15 mouse cellular contexts compared by ENCODE assay signal in genomic region chr17:56551841-56552581, GRCm38 (mm10). TPM values are rescaled to one million over a fixed set of nuclear protein-coding genes. Genes with fewer than 3 reads are reported as not detected.
DNase-seq lines count a peak whose midpoint lies in the region; ATAC-seq and TF ChIP-seq lines count a peak whose summit lies in the region.
"Had no signal": no experiment of that assay in that cellular context is flagged by ENCODE, and none has a peak within 500 bp of the region (broad histone marks: within the 10 kb centered on the region; RNA-seq: fewer than 3 reads in every experiment).

No protein-coding gene starts in this region.

- H3K4me3 ChIP-seq in layer of hippocampus, adult 2 months = no peak overlapping the region
- no peak overlapping the region for H3K4me3 ChIP-seq in forebrain, embryonic 14.5 days (ENCODE audit: low read depth, low read length)
- no peak overlapping the region for H3K4me3 ChIP-seq in midbrain, embryonic 13.5 days (replicated peaks)
- no peak overlapping the region for H3K4me3 ChIP-seq in kidney, embryonic 15.5 days (replicated peaks)
- H3K4me3 ChIP-seq: heart, embryonic 10.5 days; myocyte had no signal

- peak; percentile 8 to 65 for DNase-seq in layer of hippocampus, adult 2 months (ENCODE audit: low spot score in 2 of 2)
- DNase-seq in layer of hippocampus, adult 9-10 months (ENCODE audit: low spot score) = no peak
- peak; percentile 55 for DNase-seq in adipocyte (ENCODE audit: low spot score)
- DNase-seq in forebrain, embryonic 14.5 days (ENCODE audit: low spot score) = peak; percentile 95
- no peak for DNase-seq in embryo, embryonic 10 days (ENCODE audit: low spot score)
- DNase-seq in embryo, embryonic 9.5 days (ENCODE audit: extremely low spot score) = no peak

- peak overlapping the region; percentile 89 for H3K27ac ChIP-seq in layer of hippocampus, adult 2 months
- H3K27ac ChIP-seq in forebrain, embryonic 14.5 days (ENCODE audit: low read depth, low read length) = peak overlapping the region; percentile 97
- peak overlapping the region; percentile 87 for H3K27ac ChIP-seq in midbrain, embryonic 13.5 days
- no peak overlapping the region for H3K27ac ChIP-seq in kidney, embryonic 15.5 days
- H3K27ac ChIP-seq: heart, embryonic 10.5 days had no signal

- H3K27me3 ChIP-seq in forebrain, embryonic 14.5 days (replicated peaks; ENCODE audit: control insufficient read depth, insufficient read depth, low read length) = no peaks in the 10 kb centered on the region
- H3K27me3 ChIP-seq in midbrain, embryonic 13.5 days = no peaks in the 10 kb centered on the region
- H3K27me3 ChIP-seq in kidney, embryonic 15.5 days = no peaks in the 10 kb centered on the region

- H3K9ac ChIP-seq in forebrain, embryonic 14.5 days (ENCODE audit: low read length) = no peak overlapping the region
- H3K9ac ChIP-seq in midbrain, embryonic 13.5 days (replicated peaks) = no peak overlapping the region
- no peak overlapping the region for H3K9ac ChIP-seq in kidney, embryonic 15.5 days

- H3K9me3 ChIP-seq in forebrain, embryonic 14.5 days (replicated peaks; ENCODE audit: control insufficient read depth, low read length) = no peaks in the 10 kb centered on the region
- H3K9me3 ChIP-seq in midbrain, embryonic 13.5 days = no peaks in the 10 kb centered on the region
- H3K9me3 ChIP-seq in kidney, embryonic 15.5 days (replicated peaks) = no peaks in the 10 kb centered on the region
- H3K9me3 ChIP-seq: heart, embryonic 10.5 days had no signal

- no peak overlapping the region for H3K4me2 ChIP-seq in forebrain, embryonic 14.5 days (ENCODE audit: low read length)
- H3K4me2 ChIP-seq in midbrain, embryonic 13.5 days (replicated peaks) = no peak overlapping the region
- no peak overlapping the region for H3K4me2 ChIP-seq in kidney, embryonic 15.5 days

- ATAC-seq in forebrain, embryonic 14.5 days = peak; percentile 86
- peak; percentile 86 for ATAC-seq in midbrain, embryonic 13.5 days
- ATAC-seq in kidney, embryonic 15.5 days (replicated peaks; ENCODE audit: low FRiP score) = no peak

- 8% methylated on average over 6 of the region's 6 CpGs for WGBS in forebrain, embryonic 14.5 days
- 21% methylated on average over 6 of the region's 6 CpGs for WGBS in midbrain, embryonic 13.5 days
- WGBS in kidney, embryonic 15.5 days = 77% methylated on average over 6 of the region's 6 CpGs

- H3K4me1 ChIP-seq in forebrain, embryonic 14.5 days (ENCODE audit: control insufficient read depth, insufficient read depth, low read length) = peaks cover 36% of the 10 kb centered on the region
- peaks cover 50% of the 10 kb centered on the region for H3K4me1 ChIP-seq in midbrain, embryonic 13.5 days (replicated peaks)
- H3K4me1 ChIP-seq in kidney, embryonic 15.5 days = peaks cover 9% of the 10 kb centered on the region; the same call in 1 of the 2 replicates

- no peak for TF ChIP-seq CTCF in layer of hippocampus, adult 2 months (conservative IDR thresholded peaks at IDR 0.05)

- no peaks in the 10 kb centered on the region for H3K36me3 ChIP-seq in forebrain, embryonic 14.5 days (ENCODE audit: control insufficient read depth, insufficient read depth, low read length)
- H3K36me3 ChIP-seq in midbrain, embryonic 13.5 days = no peaks in the 10 kb centered on the region
- H3K36me3 ChIP-seq in kidney, embryonic 15.5 days = no peaks in the 10 kb centered on the region
- H3K36me3 ChIP-seq: heart, embryonic 10.5 days had no signal

RNA-seq across cellular contexts. Expression of gene Gm20219, which starts 2.2 kb away (rescaled TPM):
- total RNA-seq in layer of hippocampus, adult 2 months (2021) = 1 to 10 TPM; 3.5 to 5.1 TPM
- 0.36 and 0.57 TPM in 2 replicates for polyA plus RNA-seq in forebrain, embryonic 14.5 days (2014; fragmentation: Nextera tagmentation; extraction: Ambion mirVana)
- polyA plus RNA-seq in midbrain, embryonic 13.5 days (2015; fragmentation: Nextera tagmentation; extraction: Ambion mirVana) = 0.90 and 1.3 TPM in 2 replicates
- 1.2 and 1.4 TPM in 2 replicates for polyA plus RNA-seq in kidney, embryonic 15.5 days (2015; fragmentation: Nextera tagmentation; extraction: Ambion mirVana)

RNA-seq across cellular contexts. Expression of gene Safb2, which starts 32.4 kb away (rescaled TPM):
- total RNA-seq in layer of hippocampus, adult 2 months (2021) = 100 to 1,000 TPM; 134 to 168 TPM
- polyA plus RNA-seq in forebrain, embryonic 14.5 days (2014; fragmentation: Nextera tagmentation; extraction: Ambion mirVana) = 28.7 and 36.7 TPM in 2 replicates
- 74.1 and 89.0 TPM in 2 replicates for polyA plus RNA-seq in midbrain, embryonic 13.5 days (2015; fragmentation: Nextera tagmentation; extraction: Ambion mirVana)
- 89.5 and 92.4 TPM in 2 replicates for polyA plus RNA-seq in kidney, embryonic 15.5 days (2015; fragmentation: Nextera tagmentation; extraction: Ambion mirVana)

RNA-seq across cellular contexts. Expression of gene Safb, which starts 32.6 kb away (rescaled TPM):
- total RNA-seq in layer of hippocampus, adult 2 months (2021) = 100 to 1,000 TPM; 162 to 193 TPM
- polyA plus RNA-seq in forebrain, embryonic 14.5 days (2014; fragmentation: Nextera tagmentation; extraction: Ambion mirVana) = 57.9 and 83.5 TPM in 2 replicates
- polyA plus RNA-seq in midbrain, embryonic 13.5 days (2015; fragmentation: Nextera tagmentation; extraction: Ambion mirVana) = 112 and 127 TPM in 2 replicates
- 109 and 125 TPM in 2 replicates for polyA plus RNA-seq in kidney, embryonic 15.5 days (2015; fragmentation: Nextera tagmentation; extraction: Ambion mirVana)

RNA-seq across cellular contexts. Expression of gene Znrf4, which starts 39.8 kb away (rescaled TPM):
- not detected for total RNA-seq in layer of hippocampus, adult 2 months (2021)
- polyA plus RNA-seq in forebrain, embryonic 14.5 days (2014; fragmentation: Nextera tagmentation; extraction: Ambion mirVana) = 0.14 TPM in 1 of 2 replicates, not detected in the other
- polyA plus RNA-seq in midbrain, embryonic 13.5 days (2015; fragmentation: Nextera tagmentation; extraction: Ambion mirVana) = 0.17 TPM in 1 of 2 replicates, not detected in the other
- not detected in 2 replicates for polyA plus RNA-seq in kidney, embryonic 15.5 days (2015; fragmentation: Nextera tagmentation; extraction: Ambion mirVana)
- total RNA-seq: left cerebral cortex, postnatal 36 days had no signal
- polyA plus RNA-seq: CD4-positive, CD25-positive, alpha-beta regulatory T cell, adult 4 months; cerebellum, adult 2 months; heart, embryonic 10.5 days; lung, postnatal 0 days; myocyte; stomach, embryonic 14.5 days had no signal

RNA-seq across cellular contexts. Expression of gene 2410015M20Rik, which starts 57.6 kb away (rescaled TPM):
- 100 to 1,000 TPM; 134 to 142 TPM for total RNA-seq in layer of hippocampus, adult 2 months (2021)
- polyA plus RNA-seq in forebrain, embryonic 14.5 days (2014; fragmentation: Nextera tagmentation; extraction: Ambion mirVana) = 192 and 251 TPM in 2 replicates
- polyA plus RNA-seq in midbrain, embryonic 13.5 days (2015; fragmentation: Nextera tagmentation; extraction: Ambion mirVana) = 198 and 199 TPM in 2 replicates
- 239 and 249 TPM in 2 replicates for polyA plus RNA-seq in kidney, embryonic 15.5 days (2015; fragmentation: Nextera tagmentation; extraction: Ambion mirVana)

Comparison
In these comparisons a context has a peak if more than half of its experiments do, and no peak if none do; other contexts are left out.
1. DNase-seq: peak in layer of hippocampus, adult 2 months (2 of 2), adipocyte (single experiment) and forebrain, embryonic 14.5 days (single experiment); none in layer of hippocampus, adult 9-10 months (single experiment), embryo, embryonic 10 days (single experiment) and embryo, embryonic 9.5 days (single experiment).